In genomic region chr8:126978535-126978934, GRCm38 (mm10) we compare ENCODE assay signal across 8 mouse cellular contexts. TPM values are rescaled to one million over a fixed set of nuclear protein-coding genes. Genes with fewer than 3 reads are reported as not detected.
DNase-seq lines count a peak whose midpoint lies in the region; ATAC-seq and TF ChIP-seq lines count a peak whose summit lies in the region.
"Not testable (repeated sequence)": the region's sequence is repeated elsewhere in the genome, so short reads cannot be mapped to it uniquely, and the experiment has no call there.

No protein-coding gene starts in this region.

- H3K4me2 ChIP-seq in embryonic facial prominence, embryonic 14.5 days (ENCODE audit: low read depth, low read length), result peak overlapping the region; percentile 50
- peak overlapping the region; percentile 59 for H3K4me2 ChIP-seq in kidney, embryonic 16.5 days (replicated peaks; ENCODE audit: low read depth, low read length)
- peak overlapping the region; percentile 57 for H3K4me2 ChIP-seq in liver, embryonic 12.5 days
- peak overlapping the region; percentile 58 for H3K4me2 ChIP-seq in lung, postnatal 0 days (replicated peaks; ENCODE audit: low read depth, low read length)

- H3K9me3 ChIP-seq in embryonic facial prominence, embryonic 14.5 days (ENCODE audit: control insufficient read depth, low read length); hindbrain, embryonic 10.5 days; kidney, embryonic 16.5 days (ENCODE audit: low read length); liver, embryonic 12.5 days (replicated peaks); lung, postnatal 0 days (ENCODE audit: low read length): not testable (repeated sequence)

- peak; percentile 23 for ATAC-seq in CD4-positive, CD25-positive, alpha-beta regulatory T cell, adult 4 months
- ATAC-seq in embryonic facial prominence, embryonic 14.5 days (ENCODE audit: low read depth); kidney, embryonic 16.5 days (ENCODE audit: low FRiP score, low TSS enrichment); liver, embryonic 12.5 days; lung, postnatal 0 days: not testable (repeated sequence)

- 44% methylated on average over 2 of the region's 3 CpGs for WGBS in embryonic facial prominence, embryonic 14.5 days
- 54% methylated on average over 3 of the region's 3 CpGs for WGBS in hindbrain, embryonic 10.5 days
- WGBS in kidney, embryonic 16.5 days, result 38% methylated on average over 2 of the region's 3 CpGs
- WGBS in liver, embryonic 12.5 days (ENCODE audit: insufficient replicate concordance), result 46% methylated on average over 2 of the region's 3 CpGs
- 24% methylated on average over 2 of the region's 3 CpGs for WGBS in lung, postnatal 0 days

- intact Hi-C loops in gastrocnemius, adult 2 months (cut with DNase I), result not testable (repeated sequence)

- not testable (repeated sequence) for H3K27me3 ChIP-seq in embryonic facial prominence, embryonic 14.5 days (replicated peaks; ENCODE audit: control insufficient read depth, insufficient read depth, low read length); lung, postnatal 0 days (replicated peaks; ENCODE audit: insufficient read depth, low read length); splenic B cell, adult 2 months (ENCODE audit: control insufficient read depth, insufficient read depth, low read length, poor library complexity, severe bottlenecking)
- H3K27me3 ChIP-seq in hindbrain, embryonic 10.5 days (ENCODE audit: insufficient read depth, poor library complexity, severe bottlenecking), result peaks cover 34% of the 10 kb centered on the region
- peaks cover 16% of the 10 kb centered on the region for H3K27me3 ChIP-seq in kidney, embryonic 16.5 days (ENCODE audit: insufficient read depth, low read length)
- peaks cover 23% of the 10 kb centered on the region for H3K27me3 ChIP-seq in liver, embryonic 12.5 days (replicated peaks)

- not testable (repeated sequence) for DNase-seq in embryonic facial prominence, embryonic 14.5 days (ENCODE audit: low spot score); gastrocnemius, adult 2 months; hindbrain, embryonic 10.5 days (ENCODE audit: low spot score); lung, postnatal 0 days (ENCODE audit: low spot score)
- DNase-seq in splenic B cell, adult 2 months (ENCODE audit: low read depth, low spot score), result peak; percentile 36

- not testable (repeated sequence) for H3K4me1 ChIP-seq in embryonic facial prominence, embryonic 14.5 days (ENCODE audit: control insufficient read depth, insufficient read depth, low read length); hindbrain, embryonic 10.5 days (replicated peaks); kidney, embryonic 16.5 days (ENCODE audit: insufficient read depth, low read length); lung, postnatal 0 days (ENCODE audit: insufficient read depth, low read depth, low read length)
- H3K4me1 ChIP-seq in liver, embryonic 12.5 days, result peaks cover 20% of the 10 kb centered on the region

- not testable (repeated sequence) for H3K36me3 ChIP-seq in embryonic facial prominence, embryonic 14.5 days (ENCODE audit: control insufficient read depth, insufficient read depth, low read length); hindbrain, embryonic 10.5 days; kidney, embryonic 16.5 days (ENCODE audit: insufficient read depth, low read length); liver, embryonic 12.5 days; lung, postnatal 0 days (ENCODE audit: insufficient read depth, low read length); splenic B cell, adult 2 months (ENCODE audit: control insufficient read depth, insufficient read depth, low read length, poor library complexity, severe bottlenecking)

- TF ChIP-seq CTCF in gastrocnemius, adult 2 months (IDR thresholded peaks at IDR 0.05); lung, postnatal 0 days (IDR thresholded peaks at IDR 0.05): not testable (repeated sequence)

- not testable (repeated sequence) for H3K9ac ChIP-seq in embryonic facial prominence, embryonic 14.5 days (ENCODE audit: low read depth, low read length); kidney, embryonic 16.5 days (replicated peaks; ENCODE audit: low read length); liver, embryonic 12.5 days; lung, postnatal 0 days (replicated peaks; ENCODE audit: low read depth)

- not testable (repeated sequence) for H3K27ac ChIP-seq in embryonic facial prominence, embryonic 14.5 days (replicated peaks; ENCODE audit: low read depth, low read length); hindbrain, embryonic 10.5 days; kidney, embryonic 16.5 days (ENCODE audit: low read length); liver, embryonic 12.5 days; lung, postnatal 0 days (ENCODE audit: low read length)
- peak overlapping the region; percentile 61; the same call in 1 of the 2 replicates for H3K27ac ChIP-seq in gastrocnemius, adult 2 months

- H3K4me3 ChIP-seq in embryonic facial prominence, embryonic 14.5 days (ENCODE audit: low read depth, low read length), result peak overlapping the region; percentile 27
- H3K4me3 ChIP-seq in gastrocnemius, adult 2 months, result peak overlapping the region; percentile 63
- peak overlapping the region; percentile 35 for H3K4me3 ChIP-seq in hindbrain, embryonic 10.5 days
- H3K4me3 ChIP-seq in kidney, embryonic 16.5 days (ENCODE audit: low read length), result peak overlapping the region; percentile 51
- peak overlapping the region; percentile 31; the same call in 1 of the 2 replicates for H3K4me3 ChIP-seq in liver, embryonic 12.5 days
- H3K4me3 ChIP-seq in lung, postnatal 0 days (ENCODE audit: low read depth, low read length), result peak overlapping the region; percentile 24; the same call in 1 of the 2 replicates

- not testable (repeated sequence) for TF ChIP-seq EP300 in lung, postnatal 0 days (IDR thresholded peaks at IDR 0.05)

RNA-seq across cellular contexts. Expression of gene Rbm34, which starts 7.7 kb away (rescaled TPM):
- 10 to 100 TPM; 12.7 to 20.8 TPM for polyA plus RNA-seq in CD4-positive, CD25-positive, alpha-beta regulatory T cell, adult 4 months (2017; shearing (Covaris generic))
- polyA plus RNA-seq in embryonic facial prominence, embryonic 14.5 days (2014; fragmentation: Nextera tagmentation; extraction: Ambion mirVana), result 20.3 and 22.7 TPM in 2 replicates
- total RNA-seq in gastrocnemius, adult 2 months (2021), result 1 to 10 TPM; 4.7 to 4.8 TPM
- 22.2 and 22.6 TPM in 2 replicates for polyA plus RNA-seq in hindbrain, embryonic 10.5 days (2016; fragmentation: Nextera tagmentation; extraction: Ambion mirVana)
- 20.1 and 20.5 TPM in 2 replicates for polyA plus RNA-seq in kidney, embryonic 16.5 days (2015; fragmentation: Nextera tagmentation; extraction: Ambion mirVana)
- 22.5 and 24.6 TPM in 2 replicates for polyA plus RNA-seq in liver, embryonic 12.5 days (2016; fragmentation: Nextera tagmentation; extraction: Ambion mirVana)
- polyA plus RNA-seq in lung, postnatal 0 days (2015; fragmentation: Nextera tagmentation; extraction: Ambion mirVana), result 15.5 and 18.9 TPM in 2 replicates

RNA-seq across cellular contexts. Expression of gene Tomm20, which starts 32.9 kb away (rescaled TPM):
- 10 to 100 TPM; 28.5 to 80.4 TPM for polyA plus RNA-seq in CD4-positive, CD25-positive, alpha-beta regulatory T cell, adult 4 months (2017; shearing (Covaris generic))
- polyA plus RNA-seq in embryonic facial prominence, embryonic 14.5 days (2014; fragmentation: Nextera tagmentation; extraction: Ambion mirVana), result 200 and 217 TPM in 2 replicates
- total RNA-seq in gastrocnemius, adult 2 months (2021), result 100 to 1,000 TPM in 1 of 2 experiments, 10 to 100 TPM in 1; 92.0 to 104 TPM
- polyA plus RNA-seq in hindbrain, embryonic 10.5 days (2016; fragmentation: Nextera tagmentation; extraction: Ambion mirVana), result 250 and 288 TPM in 2 replicates
- 258 and 264 TPM in 2 replicates for polyA plus RNA-seq in kidney, embryonic 16.5 days (2015; fragmentation: Nextera tagmentation; extraction: Ambion mirVana)
- polyA plus RNA-seq in liver, embryonic 12.5 days (2016; fragmentation: Nextera tagmentation; extraction: Ambion mirVana), result 219 and 232 TPM in 2 replicates
- 138 and 155 TPM in 2 replicates for polyA plus RNA-seq in lung, postnatal 0 days (2015; fragmentation: Nextera tagmentation; extraction: Ambion mirVana)
